Mouse (Mus musculus) liver, adult 2 months (tissue): ENCODE results near the gene Foxr1.

Source experiments
- CTCF ChIP-seq: fragments of 200-500 bp; IDR thresholded peaks from 2 replicates; pipeline ENCODE4 v1.5.1; 2011; ENCODE audit warnings: low read depth, low read length, control low read depth
- POLR2A ChIP-seq: fragments of 200-500 bp; IDR thresholded peaks from 2 replicates; pipeline ENCODE4 v1.6.1; 2011; ENCODE audit warnings: low read length, control low read depth; ENCODE audit not compliant: insufficient read depth; ENCODE audit errors: extremely low read depth

- TF ChIP-seq POLR2A, result no peak
- TF ChIP-seq CTCF, result peak; percentile 15; the same call in 1 of the 2 replicates
Measured at GRCm38 (mm10) chr9:44475936-44476335, 35.0 kb upstream of the Foxr1 start.
